Mouse (Mus musculus) embryonic fibroblast, embryonic 13.5 days (primary cell): ENCODE measurements around the gene Tpx2.

Experiments
- CTCF ChIP-seq: IDR thresholded peaks from 2 replicates; pipeline ENCODE4 v1.5.1; 2011; ENCODE audit warnings: mild to moderate bottlenecking, control low read depth, low read length, moderate library complexity, borderline replicate concordance; ENCODE audit not compliant: insufficient read depth
- POLR2A ChIP-seq: IDR thresholded peaks from 2 replicates; pipeline ENCODE4 v1.6.1; 2011; ENCODE audit warnings: low read depth, mild to moderate bottlenecking, control low read depth, low read length, moderate library complexity

GRCm38 (mm10) chr2:152926896-152927295 is 79.1 kb downstream of the Tpx2 start:
- no peak for TF ChIP-seq POLR2A
- TF ChIP-seq CTCF: no peak
